Mouse (Mus musculus): ENCODE results near the gene Ltv1.
A peak's percentile ranks its signal among the peaks of the same experiment; 100 is the strongest.

Gene Ltv1

DNA sequence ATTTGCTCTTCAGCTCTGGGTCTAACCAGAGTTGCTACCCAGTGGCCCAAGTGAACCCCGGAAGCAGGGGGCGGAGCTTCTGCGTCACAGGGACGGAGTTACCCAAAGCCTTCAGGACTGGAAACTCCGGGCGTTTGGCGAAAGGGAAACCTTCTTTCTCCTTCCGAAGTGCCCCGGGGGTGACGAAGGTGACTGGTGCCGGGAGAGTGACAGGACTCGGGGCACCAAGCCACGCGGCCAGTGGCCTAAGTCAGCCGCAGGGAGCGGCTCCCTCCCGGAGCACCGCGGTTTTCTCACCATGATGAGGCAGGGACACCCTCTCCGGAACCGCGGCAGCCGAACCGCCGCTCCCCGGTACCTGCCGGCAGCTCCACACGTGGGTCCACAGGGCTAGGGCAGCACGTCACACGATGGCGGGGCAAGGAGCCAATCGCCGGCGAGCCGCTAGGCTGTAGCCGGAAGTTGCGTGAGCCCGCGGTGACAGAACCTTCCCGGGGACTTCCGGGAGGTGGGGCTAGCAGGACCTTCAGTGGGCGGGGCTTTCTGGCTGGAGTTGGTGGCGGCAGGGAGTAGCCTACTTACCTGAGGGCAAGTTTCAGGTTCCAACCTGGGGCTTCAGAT is at the start of gene Ltv1:
TSS of gene Ltv1 (minus strand) at position 438 of the 621 bp plus-strand sequence.
- DNase-seq (ENCODE audit: extremely low read depth, low read depth) = peak; percentile 68

DNA sequence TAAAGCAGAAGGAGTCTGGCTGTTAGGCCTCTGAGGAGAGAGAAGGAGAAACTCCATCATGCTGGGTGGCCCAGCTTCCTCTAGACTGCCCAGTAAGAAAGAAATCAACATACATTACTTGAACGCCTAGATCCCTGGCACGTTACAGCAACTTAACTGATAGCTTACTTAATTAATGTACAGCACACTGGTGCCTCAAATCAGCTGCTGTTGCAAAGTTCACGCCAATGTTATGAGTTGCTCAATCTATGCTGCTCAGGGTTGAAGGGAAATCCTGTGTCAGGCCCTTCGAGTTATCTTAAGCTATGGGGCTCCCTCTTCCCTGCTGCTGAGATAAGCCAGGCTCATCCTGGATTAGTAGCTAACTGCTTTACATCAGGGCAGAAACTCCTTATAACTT is 47.5 kb upstream of the Ltv1 start:
- no peak for DNase-seq (ENCODE audit: extremely low read depth, low read depth)

DNA sequence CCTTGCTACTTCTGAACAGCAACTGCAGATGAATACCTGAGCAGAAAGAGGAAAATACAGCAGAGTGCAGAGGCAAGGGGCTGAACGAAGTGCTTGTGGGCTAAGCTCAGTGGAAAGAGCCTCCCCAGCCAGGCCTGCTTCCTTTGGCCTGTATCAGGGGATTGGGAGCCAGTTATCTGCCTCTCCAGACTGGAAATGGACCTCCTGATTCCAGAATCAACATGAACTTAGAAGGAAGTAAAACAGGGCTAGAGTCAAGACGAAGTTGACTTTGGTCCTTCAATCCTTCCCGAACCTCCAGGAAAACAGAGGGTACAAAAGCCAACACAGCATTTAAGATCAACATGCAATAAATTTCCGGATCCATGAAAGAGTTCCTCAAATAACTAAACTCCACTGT is 45.2 kb upstream of the Ltv1 start:
- DNase-seq (ENCODE audit: extremely low read depth, low read depth) = no peak

DNA sequence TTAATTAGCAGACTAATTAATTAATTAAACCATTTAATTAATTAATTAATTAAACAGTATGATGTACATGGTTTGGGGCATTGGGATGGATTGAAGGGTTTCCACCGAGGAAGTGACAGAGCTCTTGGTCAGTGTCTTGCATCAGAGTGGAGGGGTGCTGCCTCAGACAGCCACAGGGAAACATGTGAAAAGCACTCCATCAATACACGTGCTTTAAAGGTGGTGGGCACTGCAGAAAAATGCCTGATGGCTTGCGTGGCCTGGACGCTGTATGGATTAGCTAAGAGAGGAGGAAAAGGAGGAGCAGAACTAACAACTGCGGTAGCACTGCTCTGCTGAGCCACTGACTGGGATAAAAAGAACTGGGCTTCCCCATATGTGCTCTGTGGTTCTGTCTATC is 43.9 kb upstream of the Ltv1 start:
- DNase-seq (ENCODE audit: extremely low read depth, low read depth) = no peak

DNA sequence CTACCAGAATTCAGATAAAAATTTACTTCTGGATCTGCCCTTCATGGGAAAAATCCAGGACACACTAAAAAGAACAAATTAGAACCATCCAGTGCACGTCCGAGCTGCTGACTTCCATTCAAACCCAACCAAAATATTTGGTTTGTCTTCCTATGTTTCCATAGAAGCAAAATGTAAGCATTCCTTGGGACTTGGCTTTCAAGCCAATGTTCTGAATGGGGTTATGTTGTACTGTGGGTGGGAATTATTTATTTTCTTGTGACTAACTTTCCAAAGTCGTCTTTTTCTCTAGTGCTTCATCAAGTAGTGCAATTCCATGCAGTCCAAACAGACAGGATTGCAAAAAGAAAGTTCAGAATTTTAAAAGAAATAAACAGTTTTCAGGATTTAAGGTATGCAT is 41.5 kb upstream of the Ltv1 start:
- no peak for DNase-seq (ENCODE audit: extremely low read depth, low read depth)

DNA sequence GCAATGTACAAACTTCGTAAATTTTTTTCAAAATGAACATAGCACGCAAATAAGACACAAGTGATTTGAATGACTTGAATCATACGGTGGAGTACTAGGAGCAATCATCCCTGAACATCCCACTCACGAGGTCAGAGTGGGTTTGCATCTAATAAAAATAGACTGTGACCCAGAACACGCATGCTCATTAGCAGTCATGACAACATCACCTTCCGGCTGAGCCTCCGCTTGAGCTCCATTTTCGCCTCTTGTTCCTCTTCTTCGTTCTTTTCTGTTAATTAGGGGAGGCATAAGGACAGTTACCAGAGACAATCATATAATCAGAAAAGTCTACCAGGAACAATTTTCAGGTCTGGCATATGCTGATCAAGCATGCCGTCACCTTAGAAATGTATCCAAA is 41.0 kb upstream of the Ltv1 start:
- DNase-seq (ENCODE audit: extremely low read depth, low read depth) = no peak

DNA sequence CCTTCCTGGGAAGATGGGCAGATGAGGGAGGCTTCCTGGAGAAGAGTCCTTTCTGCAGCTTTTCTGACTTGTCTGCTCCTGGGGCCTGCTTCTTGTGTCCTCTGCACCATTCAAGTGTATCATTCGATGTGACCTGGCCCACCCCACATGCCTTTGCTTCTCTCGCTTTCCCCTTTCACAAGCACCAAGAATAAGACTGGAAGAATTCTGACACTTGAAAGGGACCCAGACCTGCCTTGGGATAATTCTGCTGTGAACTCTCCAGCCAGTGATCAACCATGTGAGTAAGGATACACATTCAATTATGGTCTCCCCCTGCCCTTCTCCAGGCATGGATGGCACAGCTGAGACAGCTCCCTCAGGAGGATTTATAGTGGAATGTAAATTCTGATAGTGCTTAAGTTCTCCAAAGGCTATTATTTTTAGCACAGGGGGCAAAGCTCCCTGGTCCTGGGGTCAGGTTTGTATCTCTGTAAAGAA is 40.2 kb upstream of the Ltv1 start:
- DNase-seq (ENCODE audit: extremely low read depth, low read depth) = no peak

DNA sequence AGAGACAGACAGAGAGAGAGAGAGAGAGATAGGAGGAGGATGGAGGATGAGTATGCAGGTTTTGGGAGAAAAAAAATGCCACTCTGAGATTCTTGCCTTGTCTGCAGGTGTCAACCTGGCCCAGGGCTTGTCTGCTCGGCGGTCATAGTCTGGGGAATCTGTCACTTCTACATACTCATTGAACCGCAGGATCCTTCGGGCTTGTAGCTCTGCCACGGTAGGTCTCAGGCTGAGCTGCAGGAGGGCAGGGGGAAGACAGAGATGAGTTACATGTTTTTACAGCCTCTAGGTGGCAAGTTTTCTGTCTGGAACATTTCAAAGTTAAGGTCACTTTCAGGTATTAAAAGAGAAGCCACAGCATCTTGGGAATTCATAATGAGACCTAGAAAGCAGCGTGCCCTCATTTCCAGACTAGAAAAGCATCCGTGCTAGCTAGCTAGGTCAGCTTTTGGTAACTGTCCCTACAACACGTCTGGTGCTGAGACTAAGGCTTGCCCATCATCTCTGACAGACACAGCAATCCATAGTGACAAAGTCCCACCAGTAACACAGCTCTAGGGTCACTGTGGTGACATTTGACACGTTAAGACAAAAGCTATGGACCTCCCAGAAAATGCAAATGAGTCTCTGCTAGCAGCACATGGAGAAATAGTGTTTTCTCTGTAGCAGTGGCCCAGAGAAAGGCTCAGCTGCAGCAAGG is 39.6 kb upstream of the Ltv1 start:
- DNase-seq (ENCODE audit: extremely low read depth, low read depth) = no peak

DNA sequence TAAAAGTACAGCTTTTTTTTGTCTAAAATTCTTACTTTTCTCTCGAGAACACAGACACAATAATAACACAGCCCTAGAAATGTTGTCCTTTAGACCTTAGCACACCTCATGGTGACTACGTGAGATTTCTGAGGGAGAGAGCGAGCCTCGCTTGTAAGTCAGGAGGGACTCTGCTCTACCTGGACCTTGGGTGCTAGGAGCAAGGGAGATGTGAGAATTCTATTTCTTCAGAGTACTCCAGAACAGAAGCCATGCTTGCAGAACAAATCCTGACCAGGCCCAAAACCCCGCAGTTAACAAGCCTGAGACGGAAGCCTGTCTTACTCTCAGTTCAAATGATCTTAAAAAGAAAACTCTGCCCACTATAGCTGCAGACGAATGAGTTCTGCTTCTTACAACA is 37.7 kb upstream of the Ltv1 start:
- DNase-seq (ENCODE audit: extremely low read depth, low read depth) = no peak

DNA sequence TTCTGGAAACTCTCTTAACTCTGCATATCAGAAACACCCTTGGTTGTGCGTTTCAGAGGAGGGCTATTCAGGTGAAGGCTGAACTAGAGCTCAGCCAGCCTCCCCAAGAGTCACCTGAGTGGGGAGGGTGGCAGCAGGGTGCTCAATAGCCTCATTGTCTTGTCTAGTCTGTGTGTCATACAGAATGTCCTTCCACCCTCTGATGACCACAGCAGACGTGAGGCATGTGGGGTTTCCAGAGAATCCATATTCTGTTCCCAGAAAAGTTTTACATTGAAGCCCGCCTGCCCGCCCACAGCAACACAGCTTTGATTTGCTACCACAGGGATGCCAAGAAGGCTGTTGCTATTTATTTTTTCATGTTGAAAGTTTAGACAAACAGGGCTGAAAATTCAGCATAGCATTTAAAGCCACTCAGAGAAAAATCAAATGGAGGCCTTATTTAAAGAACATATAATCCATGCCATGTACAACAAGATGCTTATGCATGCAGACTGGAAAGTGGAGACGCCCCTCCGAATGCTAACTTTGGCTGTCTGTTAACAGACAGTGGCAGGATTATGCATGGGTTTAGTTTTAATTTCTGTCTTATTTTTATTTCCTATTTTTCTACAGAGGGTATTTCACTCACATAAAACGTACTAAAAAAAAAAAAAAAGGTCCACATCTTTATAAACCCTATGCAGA is 32.6 kb upstream of the Ltv1 start:
- DNase-seq (ENCODE audit: extremely low read depth, low read depth) = no peak

DNA sequence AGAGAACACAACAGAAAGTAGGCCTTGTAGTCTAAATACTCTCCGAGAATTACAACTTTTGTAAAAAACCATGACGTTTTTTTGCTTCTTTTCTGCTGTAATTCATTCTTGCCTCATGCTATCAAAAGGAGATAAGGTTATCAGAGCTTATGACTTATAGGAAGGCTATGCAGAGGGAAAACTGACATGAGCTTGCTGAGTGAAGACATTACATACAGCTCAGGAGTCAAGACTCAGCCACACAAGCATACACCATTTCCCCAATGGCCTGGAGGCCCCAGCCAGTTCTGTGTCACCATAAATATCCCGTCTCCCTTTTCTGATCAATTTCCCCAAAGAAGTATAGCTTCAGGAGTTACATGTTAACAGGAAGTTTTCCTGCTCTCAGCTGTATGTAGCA is 29.2 kb upstream of the Ltv1 start:
- DNase-seq (ENCODE audit: extremely low read depth, low read depth) = no peak

DNA sequence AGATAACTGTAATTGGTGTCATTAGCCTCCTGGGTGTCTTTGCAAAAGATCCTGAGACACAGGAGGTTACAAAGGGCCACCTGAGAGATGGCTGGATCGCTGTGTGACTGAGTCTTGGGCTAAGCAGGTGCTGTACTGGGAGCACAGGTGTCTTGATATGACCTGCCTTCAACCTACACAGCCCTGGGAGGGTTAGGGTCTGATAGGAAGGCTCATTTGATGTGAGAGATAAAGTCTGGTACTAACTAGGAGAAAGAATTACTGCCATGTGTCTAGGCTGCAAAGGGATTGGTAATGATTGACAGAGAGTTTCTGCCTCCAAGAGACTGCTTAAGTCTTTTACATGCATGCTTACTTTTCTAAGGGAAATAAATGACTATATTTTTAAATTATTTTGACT is 27.1 kb upstream of the Ltv1 start:
- DNase-seq (ENCODE audit: extremely low read depth, low read depth) = no peak

DNA sequence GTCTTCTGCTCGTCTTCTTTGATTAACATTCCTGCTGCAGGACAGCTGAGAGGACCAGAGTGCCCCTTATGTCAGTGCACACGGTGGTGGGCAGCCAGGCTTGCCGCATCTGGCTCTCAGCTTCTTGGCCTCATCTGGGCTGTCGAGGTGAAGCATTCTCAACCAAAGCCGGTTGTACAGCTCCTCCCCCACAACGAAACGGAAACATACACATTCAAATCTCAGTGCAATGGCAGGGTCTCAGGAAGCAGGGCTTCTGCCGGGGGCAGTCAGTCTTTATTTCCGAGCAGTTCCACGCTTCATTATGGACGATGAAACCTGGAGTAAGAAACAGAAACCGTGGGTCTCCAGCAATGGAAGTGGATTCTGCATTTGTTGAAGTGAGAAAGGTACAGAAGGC is 21.0 kb upstream of the Ltv1 start:
- no peak for DNase-seq (ENCODE audit: extremely low read depth, low read depth)

DNA sequence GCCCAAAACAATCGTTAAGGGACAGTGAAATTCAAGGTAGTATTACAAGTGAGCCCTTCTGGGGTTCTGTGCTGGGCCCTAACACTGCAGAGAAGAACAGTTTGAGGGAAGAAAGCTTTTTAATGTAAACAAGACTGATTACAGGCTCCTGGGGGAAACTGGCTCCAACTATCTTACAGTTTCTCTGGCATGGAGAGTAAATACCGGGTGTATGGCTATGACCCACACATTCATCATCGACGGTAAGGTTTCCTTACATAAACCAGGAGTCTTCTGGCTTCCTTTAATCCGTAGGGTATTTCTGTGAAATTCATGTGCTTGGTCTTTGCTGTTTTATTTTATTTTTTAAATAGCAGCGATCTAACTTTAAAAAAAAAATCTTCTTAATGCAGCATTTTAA is 19.9 kb upstream of the Ltv1 start:
- DNase-seq (ENCODE audit: extremely low read depth, low read depth) = no peak

DNA sequence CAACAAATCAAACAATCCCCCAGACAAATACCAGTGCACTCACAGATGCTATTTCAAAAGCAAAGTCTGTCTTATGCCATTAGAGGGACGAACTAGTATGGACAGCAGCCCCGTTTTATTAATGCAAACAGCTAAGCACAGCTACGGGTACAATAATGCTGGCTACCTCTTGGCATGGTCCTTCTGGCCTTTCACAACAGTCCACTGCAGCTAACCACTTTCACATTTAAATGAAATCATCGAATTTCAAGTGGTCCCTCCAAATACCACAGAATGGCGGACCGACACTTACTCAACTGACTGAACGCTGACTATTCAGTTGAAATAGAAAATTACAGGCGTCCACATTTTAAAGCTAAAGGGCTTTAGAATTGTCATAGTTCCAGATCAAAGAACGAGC is 19.4 kb upstream of the Ltv1 start:
- no peak for DNase-seq (ENCODE audit: extremely low read depth, low read depth)

DNA sequence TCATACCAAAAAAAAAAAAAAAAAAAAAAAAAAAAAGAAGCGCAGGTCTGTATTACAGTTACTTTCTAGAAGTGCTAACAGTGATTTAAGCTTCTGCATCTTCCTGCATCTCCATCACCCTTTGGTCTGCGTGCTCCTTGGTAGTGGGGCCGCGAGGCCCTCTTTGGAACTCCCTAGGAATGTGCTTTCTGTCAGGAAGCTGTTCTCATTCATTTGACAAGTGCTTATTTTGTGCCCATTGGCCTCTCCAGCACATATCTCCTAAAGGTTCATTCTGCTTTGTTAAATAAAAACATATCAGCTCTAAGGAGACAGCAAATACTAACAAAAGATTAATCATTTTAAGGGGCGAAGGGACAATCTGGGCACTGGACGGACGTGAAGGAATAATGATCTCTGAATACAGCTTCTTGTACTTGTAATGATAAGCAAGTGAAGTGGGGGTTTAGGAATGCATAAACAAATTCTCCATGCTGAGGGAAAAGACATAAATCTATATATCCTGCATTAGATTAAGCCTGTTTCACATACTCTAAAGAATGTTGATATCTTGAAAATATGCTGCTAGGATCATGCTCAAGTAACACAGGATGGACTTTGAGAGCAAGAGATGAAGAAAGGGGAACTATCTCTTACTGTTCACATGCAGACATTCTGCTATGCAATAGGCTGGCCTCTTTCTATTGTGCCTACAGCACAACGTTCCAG is 17.1 kb upstream of the Ltv1 start:
- no peak for DNase-seq (ENCODE audit: extremely low read depth, low read depth)

DNA sequence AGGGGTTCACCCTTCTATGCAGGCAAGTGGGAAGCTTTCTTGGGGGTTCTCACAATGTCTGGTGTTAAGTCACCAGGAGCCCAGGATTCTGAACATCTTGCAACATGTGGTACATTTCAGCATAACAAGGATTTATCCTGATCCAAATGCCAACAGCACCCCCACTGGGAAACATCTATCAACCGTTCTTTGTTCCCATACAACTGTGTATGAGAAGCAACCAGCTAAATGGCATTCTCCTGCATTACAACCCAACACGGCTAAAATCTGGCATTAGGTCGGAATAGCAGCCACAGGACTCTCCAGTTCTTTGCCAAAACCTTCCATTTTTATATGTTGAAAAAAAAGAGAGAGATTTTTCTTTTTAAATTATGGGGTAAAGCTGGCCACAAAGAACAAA is 16.5 kb upstream of the Ltv1 start:
- DNase-seq (ENCODE audit: extremely low read depth, low read depth) = no peak

DNA sequence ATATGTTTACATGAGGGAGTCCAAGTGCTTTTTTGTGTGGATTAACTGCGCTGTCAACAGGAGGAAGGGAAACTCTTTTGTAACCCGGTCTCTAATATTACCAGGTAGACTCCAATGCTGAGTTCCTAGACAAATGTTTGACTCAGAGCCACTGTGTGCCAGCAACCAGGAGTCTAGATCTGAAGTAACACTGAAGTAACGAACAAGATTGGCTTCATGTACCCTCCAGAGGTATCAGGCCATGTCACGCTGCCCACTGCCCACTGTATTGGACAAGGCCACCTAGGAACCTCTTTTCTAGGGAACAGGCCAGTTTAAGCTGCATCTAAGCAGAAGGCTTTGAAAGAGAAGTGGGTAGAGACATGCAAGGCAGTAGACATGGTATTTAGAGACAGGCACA is 16.1 kb upstream of the Ltv1 start:
- DNase-seq (ENCODE audit: extremely low read depth, low read depth) = no peak

DNA sequence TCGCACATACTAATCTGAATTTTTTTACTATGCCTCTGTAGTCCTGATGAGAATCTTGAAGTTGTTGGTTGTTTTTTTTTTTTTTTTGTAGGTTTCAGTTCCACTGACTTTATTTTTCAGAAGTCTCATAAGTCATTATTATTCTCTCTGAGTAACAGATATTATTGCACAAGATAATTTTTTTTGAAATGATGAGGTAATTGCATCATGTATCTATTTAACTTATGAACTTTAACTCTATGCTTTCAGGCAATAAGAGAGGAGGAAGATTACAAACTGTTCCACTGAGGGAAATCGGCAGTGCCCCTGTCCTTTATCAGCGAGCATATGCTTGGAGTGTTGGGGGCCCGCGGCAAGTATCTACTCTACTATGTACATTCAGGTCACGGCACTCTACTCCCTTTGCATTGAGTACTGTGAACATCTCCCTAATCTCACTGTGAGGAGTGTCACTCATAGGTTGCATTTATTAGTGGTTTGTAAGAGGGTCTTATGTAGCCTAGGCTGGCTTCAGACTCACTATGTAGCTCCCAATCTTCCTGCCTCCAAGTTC is 8.8 kb upstream of the Ltv1 start:
- DNase-seq (ENCODE audit: extremely low read depth, low read depth) = no peak

DNA sequence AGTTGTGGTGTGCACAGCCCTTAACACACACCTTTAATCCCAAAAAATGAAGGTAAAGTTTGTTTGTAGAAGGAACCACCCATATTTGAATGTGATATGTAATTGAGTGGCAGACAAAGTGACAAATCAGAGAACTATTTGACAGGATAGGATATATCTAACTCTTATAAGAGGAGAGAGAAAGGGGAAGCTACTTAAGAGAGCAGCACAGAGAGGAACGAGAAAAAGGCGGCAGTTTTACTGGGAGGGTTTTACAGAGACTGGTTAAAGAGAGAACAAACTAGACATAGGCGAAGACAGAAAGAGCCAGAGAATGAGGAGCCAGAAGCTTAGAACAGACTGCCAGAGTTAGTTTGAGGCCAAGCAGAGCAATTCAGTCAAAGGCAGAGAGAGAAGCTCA is 7.9 kb upstream of the Ltv1 start:
- no peak for DNase-seq (ENCODE audit: extremely low read depth, low read depth)

DNA sequence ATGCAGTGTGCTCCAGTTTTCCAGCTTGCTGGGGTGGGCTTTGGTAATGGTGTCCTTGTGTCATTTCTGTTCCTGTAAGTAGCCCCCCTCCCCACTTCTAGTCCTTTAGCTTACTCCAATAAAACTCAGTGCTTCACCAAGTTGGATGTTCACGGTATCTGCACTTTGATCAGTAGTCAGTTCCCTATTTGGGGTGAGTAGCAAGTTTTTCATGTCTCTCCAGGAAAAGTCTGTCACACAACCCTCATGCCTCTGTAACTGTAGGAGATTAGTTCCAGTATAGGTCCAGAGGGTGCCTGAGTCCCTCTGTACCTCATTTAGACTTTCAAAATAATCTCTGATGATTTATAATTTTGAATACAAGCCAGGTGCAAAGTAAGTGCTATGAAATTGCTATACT is 6.3 kb upstream of the Ltv1 start:
- DNase-seq (ENCODE audit: extremely low read depth, low read depth) = no peak

All from MEL-GATA-1-ER (cell line).